Mouse (Mus musculus) erythroblast, embryonic 14.5 days (primary cell): ENCODE results near the gene Cdca7l. TPM values are rescaled to one million over a fixed set of nuclear protein-coding genes. Genes with fewer than 3 reads are reported as not detected.

Experiments used
- H3K27me3 ChIP-seq: 2 replicates; pipeline ENCODE4 v1.6.1; 2012; ENCODE audit warnings: inconsistent platforms; ENCODE audit not compliant: control insufficient read depth
- H3K36me3 ChIP-seq: 2 replicates; pipeline ENCODE4 v1.6.1; 2012; ENCODE audit warnings: mild to moderate bottlenecking, inconsistent platforms; ENCODE audit not compliant: control insufficient read depth
- H3K4me1 ChIP-seq: 2 replicates; pipeline ENCODE4 v1.6.1; 2012; ENCODE audit warnings: inconsistent platforms; ENCODE audit not compliant: control insufficient read depth
- H3K4me3 ChIP-seq: replicated peaks from 2 replicates; pipeline ENCODE3; 2012; ENCODE audit warnings: moderate library complexity, mild to moderate bottlenecking, inconsistent platforms
- H3K9me3 ChIP-seq: 2 replicates; pipeline ENCODE4 v1.6.1; 2012; ENCODE audit warnings: low read length, inconsistent platforms, mixed read lengths; ENCODE audit not compliant: control insufficient read depth
- GATA1 ChIP-seq: IDR thresholded peaks from 2 replicates; pipeline ENCODE4 v1.6.1; 2012; ENCODE audit warnings: low read length, inconsistent platforms, mixed read lengths
- TAL1 ChIP-seq: IDR thresholded peaks from 3 replicates; pipeline ENCODE4 v1.6.1; 2012; ENCODE audit warnings: low read length, inconsistent platforms, mixed read lengths
- polyA plus RNA-seq: library from polyadenylated mRNA; stranded (reverse); fragments of >175 nt; gene quantifications from 2 replicates; pipeline ENCODE4 v1.2.3, GENCODE M21; 2012

Cdca7l gene
- polyA plus RNA-seq, 1 experiment, result 0.14 TPM

DNA sequence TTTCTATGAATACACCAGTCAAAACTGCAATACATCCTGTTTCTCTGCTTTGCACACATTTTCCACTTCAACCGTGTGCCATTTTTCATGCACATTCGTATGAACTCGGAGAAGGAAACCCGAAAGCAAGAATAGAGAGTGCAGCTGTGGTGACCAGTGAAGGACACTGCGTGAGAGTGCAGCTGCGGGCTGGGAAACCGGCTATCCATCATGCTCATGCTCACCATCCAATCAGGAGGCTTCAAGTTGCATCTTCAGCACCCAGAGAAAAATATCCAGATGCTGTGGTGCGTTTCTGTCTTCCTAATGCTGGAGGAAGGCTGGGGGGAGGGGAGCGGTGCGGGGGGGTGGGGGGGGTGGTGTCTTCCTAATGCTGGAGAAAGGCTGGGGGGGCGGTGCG lies 3.5 kb downstream of the Cdca7l start:
- no peaks in the 10 kb centered on the region for H3K9me3 ChIP-seq
- no peak overlapping the region for H3K4me3 ChIP-seq
- H3K36me3 ChIP-seq, result no peaks in the 10 kb centered on the region
- peaks cover 13% of the 10 kb centered on the region for H3K27me3 ChIP-seq
- no peaks in the 10 kb centered on the region for H3K4me1 ChIP-seq
- TF ChIP-seq GATA1 (no peak), TAL1 (no peak)

- H3K4me1 ChIP-seq, result no peaks in the 10 kb centered on the region
- H3K4me3 ChIP-seq, result no peak overlapping the region
- H3K9me3 ChIP-seq, result no peaks in the 10 kb centered on the region
- TF ChIP-seq TAL1, result no peak
- no peak for TF ChIP-seq GATA1
- H3K27me3 ChIP-seq, result peaks cover 13% of the 10 kb centered on the region
- no peaks in the 10 kb centered on the region for H3K36me3 ChIP-seq
Measured at GRCm38 (mm10) chr12:117808355-117809326, 4.6 kb downstream of the Cdca7l start.

GRCm38 (mm10) chr12:117809327-117810017 lies 5.4 kb downstream of the Cdca7l start:
- no peaks in the 10 kb centered on the region for H3K4me1 ChIP-seq
- peaks cover 13% of the 10 kb centered on the region for H3K27me3 ChIP-seq
- TF ChIP-seq TAL1 (no peak), GATA1 (no peak)
- H3K4me3 ChIP-seq, result no peak overlapping the region
- no peaks in the 10 kb centered on the region for H3K36me3 ChIP-seq
- no peaks in the 10 kb centered on the region for H3K9me3 ChIP-seq

DNA sequence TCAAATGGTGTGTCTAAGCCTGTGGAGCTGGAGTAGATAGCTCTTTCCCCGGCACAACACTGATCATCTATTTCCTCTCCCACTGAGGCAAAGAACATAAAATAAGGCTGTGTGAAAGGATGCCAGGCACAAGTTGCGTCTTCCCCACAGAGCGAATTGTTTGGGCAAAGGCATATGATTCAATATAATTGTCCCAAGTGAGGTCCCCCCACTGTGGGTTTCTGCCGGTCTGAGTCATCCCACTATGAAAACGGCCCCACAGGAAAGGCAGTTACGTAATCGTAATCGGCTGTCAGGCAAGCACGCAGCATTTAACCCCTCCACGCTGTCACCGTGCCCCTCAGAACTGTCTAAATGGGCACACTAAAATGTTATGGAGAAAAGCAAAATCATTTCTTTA lies 6.0 kb downstream of the Cdca7l start:
- Histone ChIP-seq H3K4me1 (no peaks in the 10 kb centered on the region), H3K4me3 (no peak overlapping the region), H3K9me3 (no peaks in the 10 kb centered on the region), H3K36me3 (no peaks in the 10 kb centered on the region), H3K27me3 (peaks cover 13% of the 10 kb centered on the region)
- no peak for TF ChIP-seq TAL1
- no peak for TF ChIP-seq GATA1

DNA sequence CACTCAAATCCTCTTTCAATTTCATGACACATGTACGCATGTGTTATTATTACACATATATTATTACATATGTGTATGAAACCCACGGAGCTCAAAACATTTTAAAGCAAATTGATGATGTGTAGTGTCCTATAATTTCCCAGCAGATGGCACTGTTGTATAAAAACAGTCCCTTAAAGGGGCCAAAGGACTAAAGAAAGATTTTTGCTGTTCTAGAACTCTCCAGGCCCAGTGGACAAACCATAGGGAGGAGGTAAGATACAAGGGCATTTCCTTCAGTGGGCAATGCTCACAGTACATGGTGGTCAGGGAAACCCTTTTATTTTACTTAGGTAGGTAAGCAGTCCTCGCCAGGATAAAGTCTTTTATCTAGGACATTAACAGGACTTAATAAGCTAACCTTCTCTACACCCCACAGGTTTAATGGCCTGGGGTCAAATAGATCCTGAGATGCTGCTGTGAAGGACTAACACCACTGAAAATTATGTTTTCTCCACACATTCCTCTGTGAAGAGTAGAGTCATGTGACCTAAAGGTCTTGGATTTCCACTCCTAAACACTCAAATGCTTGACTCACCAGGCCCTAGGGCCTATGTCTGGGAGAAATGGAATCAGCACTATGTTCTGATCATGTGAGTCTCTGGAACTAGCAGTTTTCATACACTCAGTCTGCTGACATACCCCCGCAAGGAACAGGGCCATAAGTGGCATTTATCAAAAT lies 16.2 kb downstream of the Cdca7l start:
- H3K4me1 ChIP-seq, result no peaks in the 10 kb centered on the region
- TF ChIP-seq TAL1 (no peak), GATA1 (no peak)
- H3K9me3 ChIP-seq, result no peaks in the 10 kb centered on the region
- H3K36me3 ChIP-seq, result no peaks in the 10 kb centered on the region
- no peak overlapping the region for H3K4me3 ChIP-seq
- no peaks in the 10 kb centered on the region for H3K27me3 ChIP-seq

- Histone ChIP-seq H3K4me1 (no peaks in the 10 kb centered on the region), H3K27me3 (no peaks in the 10 kb centered on the region), H3K4me3 (no peak overlapping the region), H3K36me3 (no peaks in the 10 kb centered on the region), H3K9me3 (no peaks in the 10 kb centered on the region)
- no peak for TF ChIP-seq TAL1
- TF ChIP-seq GATA1, result no peak
Measured at GRCm38 (mm10) chr12:117820859-117821221, 16.8 kb downstream of the Cdca7l start.

GRCm38 (mm10) chr12:117821394-117821793 lies 17.3 kb downstream of the Cdca7l start:
- Histone ChIP-seq H3K4me3 (no peak overlapping the region), H3K4me1 (no peaks in the 10 kb centered on the region), H3K9me3 (no peaks in the 10 kb centered on the region), H3K36me3 (no peaks in the 10 kb centered on the region), H3K27me3 (no peaks in the 10 kb centered on the region)
- TF ChIP-seq TAL1 (no peak), GATA1 (no peak)

DNA sequence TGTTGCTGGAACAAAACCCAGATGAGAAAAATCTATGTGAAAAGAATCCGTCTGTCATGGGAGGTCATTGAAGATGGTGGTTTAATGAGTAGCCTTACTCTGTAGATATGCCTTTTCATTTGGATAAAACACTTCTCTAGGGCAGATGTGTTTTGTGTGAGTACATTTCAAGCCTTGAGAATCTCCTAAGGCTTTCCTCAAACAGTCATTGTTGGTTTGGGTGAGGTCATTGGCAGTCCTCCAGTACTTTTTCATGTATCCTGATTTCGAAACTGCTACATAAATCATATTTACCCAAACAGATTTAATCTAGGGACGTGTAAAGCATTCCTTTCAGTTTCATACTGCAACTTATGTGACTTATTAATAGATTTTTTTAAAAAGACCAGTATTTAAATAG lies 24.3 kb downstream of the Cdca7l start:
- Histone ChIP-seq H3K4me3 (no peak overlapping the region), H3K27me3 (no peaks in the 10 kb centered on the region), H3K4me1 (no peaks in the 10 kb centered on the region), H3K36me3 (no peaks in the 10 kb centered on the region), H3K9me3 (no peaks in the 10 kb centered on the region)
- TF ChIP-seq GATA1 (no peak), TAL1 (no peak)
